Mouse (Mus musculus) monocyte, adult 2 months (primary cell): ENCODE results near the gene Fcgr3.

Source experiments
- DNase-seq, 2 experiments: peaks; one replicate each; pipeline ENCODE4 v3.0.0; 2022; ENCODE audit warnings: low spot score in 2 of 2, low read depth in 1 of 2

Fcgr3 gene

DNA sequence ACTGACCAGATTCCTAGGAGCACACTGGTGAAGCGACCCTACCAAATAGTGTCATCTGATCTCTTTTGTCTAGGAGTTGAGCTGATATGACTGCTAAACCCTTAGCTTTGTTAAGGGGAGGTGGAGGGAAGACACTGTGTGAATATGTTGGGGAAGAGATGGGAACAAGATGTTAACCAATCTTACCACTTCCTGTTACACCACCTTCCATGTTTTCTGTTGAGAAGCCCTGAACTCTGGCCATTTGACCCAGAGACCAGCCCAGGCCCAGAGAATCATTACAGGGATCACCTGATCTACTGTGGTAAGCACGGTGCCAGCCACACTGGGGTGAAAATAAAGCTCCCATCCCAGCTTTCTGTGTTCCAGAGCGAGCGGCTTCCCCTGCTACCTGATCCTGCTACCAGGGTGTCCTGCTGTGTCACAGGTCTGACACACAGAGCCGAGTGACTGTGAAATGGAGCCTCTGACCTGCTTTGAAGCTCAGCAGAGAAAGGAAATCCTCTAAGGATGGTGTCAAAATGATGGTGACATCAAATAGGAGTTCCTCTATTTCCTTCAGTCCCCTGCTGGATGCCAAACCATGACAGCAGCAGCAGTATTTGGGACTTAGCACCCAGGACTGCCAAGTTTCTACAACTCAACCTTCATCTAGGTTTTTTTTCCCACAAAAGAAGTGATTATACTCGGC lies 47.1 kb downstream of the Fcgr3 start:
- peak in 1 of 2 experiments; percentile 61 for DNase-seq

DNA sequence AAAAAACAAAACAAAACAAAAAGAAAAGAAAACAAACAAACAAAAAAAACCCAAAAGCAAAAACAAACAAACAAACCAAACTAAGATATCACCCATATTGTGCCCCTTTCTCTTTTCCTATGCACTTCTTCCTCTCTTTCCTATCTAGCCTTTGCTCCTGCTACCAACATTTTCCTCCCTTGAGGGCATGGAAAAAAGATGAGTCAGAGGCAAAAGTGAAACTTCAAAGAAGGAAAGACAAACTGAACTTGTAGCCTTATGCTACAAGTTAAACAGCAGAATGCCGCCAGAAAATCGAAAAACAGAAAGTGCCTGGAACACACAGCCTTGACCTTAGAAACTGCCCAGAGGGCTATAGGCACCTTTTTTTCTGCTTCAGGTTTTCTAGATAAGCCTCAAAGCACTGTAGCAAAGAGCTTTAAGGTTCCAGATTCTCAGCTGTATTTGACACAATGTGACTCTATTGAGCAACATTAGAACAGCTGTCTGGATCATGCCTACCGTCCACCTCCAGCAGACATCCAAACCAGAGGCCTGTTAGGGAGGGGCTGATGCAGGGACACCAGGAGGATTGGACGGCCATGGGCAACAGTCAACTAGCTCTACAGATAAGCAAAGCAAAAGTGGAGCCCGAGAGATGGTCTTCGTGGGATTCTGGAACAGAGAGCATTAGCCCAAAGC lies 47.9 kb downstream of the Fcgr3 start:
- DNase-seq, result no peak

DNA sequence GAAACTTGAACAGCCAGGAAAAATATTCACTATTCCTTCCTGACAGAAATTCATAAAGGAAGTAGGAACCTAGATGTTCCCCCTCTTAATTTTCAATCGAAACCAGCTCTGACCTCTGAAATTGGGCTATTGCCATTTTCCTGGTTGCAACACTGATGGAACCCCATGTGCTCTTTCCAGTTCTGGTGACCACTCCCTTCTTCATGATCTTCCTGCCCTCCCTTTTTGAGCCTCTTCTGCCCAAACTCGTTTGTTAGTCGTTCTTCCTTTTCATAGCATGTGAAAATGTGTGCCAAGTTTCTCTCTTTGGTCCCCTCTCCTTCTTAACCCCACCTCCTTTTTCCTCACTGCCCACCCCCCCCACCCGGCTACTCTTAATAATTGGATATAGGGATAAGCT lies 53.0 kb downstream of the Fcgr3 start:
- no peak for DNase-seq

DNA sequence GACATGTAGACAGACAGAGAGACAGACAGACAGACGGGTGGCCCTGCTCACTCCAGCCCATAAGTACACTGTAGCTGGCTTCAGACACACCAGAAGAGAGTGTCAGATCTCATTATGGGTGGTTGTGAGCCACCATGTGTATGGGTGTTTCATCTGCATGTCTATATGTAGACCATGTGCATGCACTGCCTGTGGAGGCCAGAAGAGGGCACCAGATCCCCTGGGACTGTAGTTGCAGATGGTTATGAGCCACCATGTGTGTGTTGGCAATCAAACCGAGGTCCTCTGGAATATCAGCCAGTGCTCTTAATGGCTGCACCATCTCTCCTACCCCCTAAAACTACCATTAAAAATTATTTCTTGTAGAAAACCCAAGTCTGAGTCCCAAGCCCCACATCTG lies 57.8 kb downstream of the Fcgr3 start:
- DNase-seq, result peak in 1 of 2 experiments; percentile 48

DNA sequence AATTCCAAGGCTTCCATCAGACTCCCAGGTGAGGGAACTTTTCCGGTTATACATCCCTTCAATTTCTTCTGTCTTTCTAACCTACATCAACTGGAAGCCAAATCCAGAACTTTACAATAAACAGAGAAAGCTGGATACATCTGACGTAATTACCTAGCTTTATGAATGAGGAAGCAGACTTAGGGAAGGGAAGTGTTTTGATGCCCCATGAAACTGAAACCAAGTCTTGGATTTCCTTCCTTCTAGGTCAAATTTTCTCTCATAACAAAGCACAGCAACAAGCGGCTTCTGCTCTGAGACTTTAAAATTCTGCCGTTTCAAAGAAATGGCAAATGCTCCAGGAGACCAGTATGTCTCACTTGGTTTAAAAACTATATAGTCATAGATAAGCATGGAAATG lies 58.4 kb downstream of the Fcgr3 start:
- DNase-seq, result no peak

DNA sequence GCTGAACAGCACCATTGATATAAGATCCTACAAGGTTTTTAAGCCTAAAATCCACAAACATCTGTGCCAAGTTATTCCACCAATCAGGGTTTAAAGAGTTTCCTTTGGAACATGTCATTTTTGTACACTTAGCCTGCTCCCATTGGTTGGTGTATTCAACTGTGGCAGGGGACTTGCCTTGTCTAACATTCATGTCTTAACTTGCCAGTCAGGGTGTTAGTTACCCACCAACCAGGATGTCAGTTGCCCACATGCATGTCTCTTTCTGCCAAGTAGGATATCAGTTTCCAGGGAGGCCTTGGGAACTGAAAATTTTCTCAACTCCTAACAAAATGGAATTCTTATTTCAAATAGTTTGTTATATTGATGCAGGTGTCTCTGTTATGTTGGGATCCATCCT lies 59.1 kb downstream of the Fcgr3 start:
- no peak for DNase-seq

DNA sequence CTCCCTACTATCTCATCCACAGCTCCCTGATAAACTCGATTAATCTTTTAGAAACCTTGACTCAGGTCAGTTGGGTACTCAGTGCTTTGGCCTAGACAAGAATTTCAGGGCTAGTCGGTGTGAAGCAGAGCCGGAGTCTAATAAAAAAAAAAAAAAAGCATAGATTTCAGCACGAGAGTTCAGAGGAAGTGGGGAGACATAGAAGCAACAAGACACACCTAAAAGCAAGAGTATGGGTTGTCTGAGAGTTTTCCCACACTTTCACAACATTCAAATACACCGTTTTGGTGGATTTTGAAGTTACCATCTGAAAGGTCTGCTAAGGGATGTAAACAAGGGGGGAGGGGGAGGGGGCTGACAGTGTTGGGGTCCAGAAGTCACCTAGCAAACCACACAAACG lies 59.7 kb downstream of the Fcgr3 start:
- DNase-seq, result no peak
